Mouse (Mus musculus) activated CD4-positive, CD25-positive, alpha-beta regulatory T cell, adult 4 months (primary cell): ENCODE data around the gene Gas2. TPM values are rescaled to one million over a fixed set of nuclear protein-coding genes. Genes with fewer than 3 reads are reported as not detected.

Experiments
- polyA plus RNA-seq, 2 experiments: library from polyadenylated mRNA; unstranded; fragments of 100-300 nt; shearing (Covaris generic); gene quantifications; one replicate each; pipeline ENCODE4 v1.2.1; 2017

The Gas2 gene
- polyA plus RNA-seq, 2 experiments from 2014 or later = 2.5 to 3.5 TPM

Other genes with a start within 250 kb of the Gas2 start
- gene Slc17a6, start 240.0 kb upstream of the Gas2 start, polyA plus RNA-seq = not detected
- gene Fancf, start 252 bp downstream of the Gas2 start, polyA plus RNA-seq = 1 to 10 TPM in 1 of 2 experiments, under 1 TPM in 1; 0.75 to 1.1 TPM
- under 1 TPM; 0.57 to 0.63 TPM for gene Svip, start 144.0 kb downstream of the Gas2 start, polyA plus RNA-seq
- not detected for gene 1700015G11Rik, start 153.7 kb downstream of the Gas2 start, polyA plus RNA-seq